Mouse (Mus musculus) testis, adult 10 weeks (tissue): ENCODE measurements around the gene Gm13305. TPM values are rescaled to one million over a fixed set of nuclear protein-coding genes. Genes with fewer than 3 reads are reported as not detected.

Experiments used
- polyA plus RNA-seq: library from polyadenylated mRNA; stranded (reverse); fragments of 350-450 nt; fragmentation: Illumina TruSeq; extraction: RNeasy Lipid Tissue Mini Kit (QIAGEN cat#74804); gene quantifications from one replicate; pipeline ENCODE4 v1.2.3, GENCODE M21; 2014; ENCODE audit warnings: low read depth, low replicate concordance

Gm13305 gene
- polyA plus RNA-seq: 4.8 TPM

GRCm38 (mm10) chr4:42168503-42168902 lies at the start of gene Gm13305:
Gene Gm13305 (minus strand): TSS chr4:42168603.

GRCm38 (mm10) chr4:42153136-42153535 lies 15.3 kb downstream of the Gm13305 start, which contains the start of gene Gm13306:
Gene Gm13306 (plus strand): TSS chr4:42153436.

GRCm38 (mm10) chr4:42114517-42114916 lies 53.9 kb downstream of the Gm13305 start, which contains the start of gene Gm13304:
Gene Gm13304 (plus strand): TSS chr4:42114817.

Other genes starting within 250 kb of the Gm13305 start
- gene Gm20878, start 227.0 kb downstream of the Gm13305 start, polyA plus RNA-seq: 25.3 TPM
- 36.3 TPM for gene Fam205a4, start 202.5 kb downstream of the Gm13305 start, polyA plus RNA-seq
- not detected for gene Gm21093, start 133.9 kb downstream of the Gm13305 start, polyA plus RNA-seq
- not detected for gene Gm3893, start 77.4 kb downstream of the Gm13305 start, polyA plus RNA-seq
- not detected for gene Gm13304, start 53.8 kb downstream of the Gm13305 start, polyA plus RNA-seq
- gene Gm13306, start 15.2 kb downstream of the Gm13305 start, polyA plus RNA-seq: not detected
- 0.48 TPM for gene Gm10600, start 72.0 kb upstream of the Gm13305 start, polyA plus RNA-seq
- gene Ccl21b, start 87.2 kb upstream of the Gm13305 start, polyA plus RNA-seq: not detected
- gene Gm21953, start 125.7 kb upstream of the Gm13305 start, polyA plus RNA-seq: not detected
- not detected for gene Fam205a3, start 149.7 kb upstream of the Gm13305 start, polyA plus RNA-seq